Mouse (Mus musculus) activated CD4-positive, CD25-positive, alpha-beta regulatory T cell, adult 4 months (primary cell): ENCODE results near the gene Smg6. TPM values are rescaled to one million over a fixed set of nuclear protein-coding genes. Genes with fewer than 3 reads are reported as not detected.
A peak's percentile ranks its signal among the peaks of the same experiment; 100 is the strongest.

Experiments used
- ATAC-seq: one replicate; pipeline ENCODE4 v1.8.0; 2017
- polyA plus RNA-seq, 2 experiments: library from polyadenylated mRNA; unstranded; fragments of 100-300 nt; shearing (Covaris generic); gene quantifications; one replicate each; pipeline ENCODE4 v1.2.1; 2017

Gene Smg6
- polyA plus RNA-seq, 2 experiments from 2014 or later: 15.3 to 15.5 TPM

DNA sequence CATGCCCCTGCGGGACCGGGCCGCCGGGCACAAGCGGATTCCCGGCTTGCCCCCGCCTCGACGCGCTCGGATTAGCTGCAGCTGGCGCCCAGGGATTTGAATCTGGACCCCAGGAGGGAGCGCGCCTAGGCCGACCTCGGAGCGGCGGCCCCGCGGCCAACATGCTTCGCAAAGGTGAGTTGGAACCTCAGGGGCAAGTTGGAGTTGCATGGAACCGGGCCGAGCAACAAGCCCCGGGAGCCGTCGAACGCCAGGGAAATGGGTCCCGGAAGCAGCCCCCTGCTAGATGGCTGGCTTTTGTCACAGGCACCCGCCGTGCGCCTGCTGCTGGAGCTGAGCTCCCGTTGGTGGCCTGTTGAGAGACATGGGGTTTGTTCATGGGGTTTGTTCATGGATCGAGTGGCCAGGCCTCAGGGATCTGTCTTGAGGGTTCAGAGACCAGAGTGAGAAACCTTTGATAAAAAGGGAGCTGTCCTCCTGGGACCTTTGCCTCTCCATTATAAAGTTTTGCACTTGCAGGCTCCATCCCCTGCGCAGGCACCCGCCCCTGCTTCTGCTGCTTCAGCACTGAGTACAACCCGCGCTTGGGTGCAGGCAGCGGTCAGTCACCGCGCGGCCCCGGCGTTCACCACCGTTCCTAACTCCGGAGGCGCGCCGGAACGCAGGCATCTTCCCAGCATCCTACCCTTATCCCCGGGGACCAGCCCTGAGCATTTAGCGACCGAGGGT, 268.7 kb downstream of the Smg6 start:
- no peak for ATAC-seq

DNA sequence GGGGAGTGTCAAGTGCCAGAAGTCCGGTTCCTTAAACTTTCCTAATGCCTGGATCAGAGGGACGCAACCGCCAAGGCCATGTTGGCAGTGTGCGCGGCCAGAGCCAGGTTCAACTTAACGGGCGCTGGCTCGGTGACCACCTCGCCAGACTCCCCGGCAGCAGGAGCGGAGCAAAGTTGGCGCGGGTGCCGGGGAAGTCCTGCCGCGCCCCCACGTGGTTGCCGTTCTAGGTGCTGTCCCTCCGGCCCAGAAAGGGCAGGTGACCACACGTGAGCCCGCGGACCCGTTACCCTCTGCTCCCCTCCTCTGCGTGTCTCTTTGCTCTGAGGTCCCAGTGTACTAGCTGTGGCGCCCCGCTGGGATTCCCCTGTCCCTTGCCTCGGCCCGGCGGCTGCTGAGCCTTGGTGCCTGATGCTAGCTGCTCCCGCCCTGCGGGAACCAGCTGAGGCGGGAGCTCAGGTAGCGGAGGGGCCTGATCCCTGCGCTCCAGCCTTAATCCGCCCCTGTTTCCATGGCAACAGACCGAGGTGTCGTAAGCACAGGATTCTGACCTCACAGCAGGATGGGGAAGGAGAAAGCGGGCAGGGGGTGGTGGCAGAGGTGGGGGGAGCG, 269.3 kb downstream of the Smg6 start:
- peak; percentile 40 for ATAC-seq

- no peak for ATAC-seq
These were observed 270.5 kb downstream of the Smg6 start for GRCm38 (mm10) chr11:75196131-75196530.

GRCm38 (mm10) chr11:75197956-75198355, 272.3 kb downstream of the Smg6 start:
- ATAC-seq: no peak

DNA sequence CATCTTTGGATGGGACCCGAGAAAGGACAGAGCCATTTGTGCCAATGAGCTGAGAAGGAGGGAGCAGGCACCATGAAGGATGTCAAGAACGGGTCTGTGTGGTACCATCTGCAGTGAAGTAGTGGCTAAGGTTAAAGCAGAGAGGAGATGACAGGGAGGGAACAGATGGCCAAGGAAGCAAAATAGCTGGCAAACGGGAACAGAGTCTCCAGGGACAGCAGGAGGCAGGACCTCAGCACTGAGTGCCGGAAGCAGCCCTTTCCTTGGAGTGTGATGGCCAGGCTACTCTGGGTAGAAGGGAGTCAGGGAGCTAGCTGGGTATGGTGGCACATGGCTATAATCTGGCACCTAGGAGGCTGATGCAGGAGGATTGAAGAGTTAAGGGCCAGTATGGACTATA, 273.2 kb downstream of the Smg6 start:
- ATAC-seq: no peak

GRCm38 (mm10) chr11:75199951-75200350, 274.3 kb downstream of the Smg6 start:
- ATAC-seq: no peak

DNA sequence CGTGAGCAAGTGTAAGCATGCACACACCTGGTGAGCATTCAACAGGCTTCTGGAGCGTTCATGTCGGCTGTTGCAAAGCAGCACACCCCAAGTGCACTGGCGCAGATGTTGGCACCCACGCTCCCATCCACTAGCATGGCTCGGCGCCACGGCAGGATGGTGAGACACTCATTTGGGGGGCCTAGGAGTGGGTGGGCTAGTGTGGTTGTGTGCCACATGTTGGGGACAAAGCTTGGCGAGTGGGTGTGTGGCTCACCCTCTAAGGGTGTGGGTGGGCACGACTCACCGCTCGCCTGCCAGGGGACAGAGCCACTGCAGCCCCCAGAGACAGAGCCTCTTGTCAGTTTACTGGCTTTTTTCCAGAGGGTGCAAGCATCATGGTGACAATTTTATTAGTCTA, 275.3 kb downstream of the Smg6 start:
- no peak for ATAC-seq

DNA sequence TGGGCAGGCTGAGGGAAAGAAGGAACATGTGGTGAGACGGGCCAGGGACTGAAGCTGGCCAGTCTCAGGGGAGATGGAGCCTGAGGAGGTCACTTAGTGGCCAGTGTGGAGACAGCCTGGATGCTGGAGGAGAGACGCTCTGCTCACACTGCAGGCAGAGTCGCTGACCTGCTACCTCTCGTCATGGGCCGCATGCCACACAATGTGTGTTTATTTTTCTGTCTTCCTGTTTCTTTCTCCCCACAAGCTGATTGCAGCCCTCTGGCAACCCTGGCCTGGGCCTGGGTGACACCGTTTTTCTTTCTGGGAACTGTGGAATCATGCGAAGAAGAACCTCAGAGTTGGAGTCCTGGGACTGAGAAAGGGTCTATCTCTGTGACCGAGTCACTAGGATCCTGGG, 276.1 kb downstream of the Smg6 start:
- ATAC-seq: no peak

DNA sequence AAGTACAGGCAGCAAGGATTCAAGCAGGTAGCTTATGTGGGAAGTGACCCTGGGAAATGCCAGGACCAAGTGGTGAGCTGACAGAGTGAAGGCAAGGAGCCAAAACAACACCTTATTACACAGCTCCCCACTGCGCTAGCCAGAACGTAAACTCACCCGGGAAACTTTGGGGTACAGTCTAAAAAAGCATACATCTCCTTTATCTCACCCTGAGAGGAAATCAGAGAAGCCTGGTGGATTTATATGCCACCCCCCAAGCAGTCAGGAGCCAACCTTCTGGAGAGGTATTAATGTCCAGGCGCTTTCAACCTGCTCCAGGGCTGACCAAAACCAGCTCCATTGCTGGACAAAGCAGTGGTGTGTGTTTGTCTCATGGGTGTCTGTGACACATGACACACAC, 278.3 kb downstream of the Smg6 start:
- ATAC-seq: no peak

DNA sequence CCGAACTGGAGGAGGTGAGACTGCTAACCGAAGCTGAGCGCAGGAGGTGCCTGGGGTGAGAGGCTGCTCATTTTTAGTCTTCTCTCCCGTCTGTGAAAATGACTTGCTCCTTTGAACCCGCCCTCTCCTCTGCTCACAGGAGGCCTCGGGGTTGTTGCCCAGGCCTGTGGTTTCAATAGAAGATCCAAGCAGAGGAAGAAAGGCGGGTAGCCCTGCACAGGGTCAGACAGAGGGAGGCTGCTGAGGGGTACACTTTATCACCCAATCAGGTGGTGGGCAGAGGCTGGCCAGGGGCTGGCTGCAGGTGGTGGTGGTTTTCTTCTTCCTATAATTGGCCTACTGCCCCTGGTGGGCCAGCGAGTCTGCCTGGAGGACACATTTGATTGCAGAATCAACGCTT, 278.8 kb downstream of the Smg6 start:
- no peak for ATAC-seq

- no peak for ATAC-seq
These were observed 280.7 kb downstream of the Smg6 start for GRCm38 (mm10) chr11:75206347-75206746.

DNA sequence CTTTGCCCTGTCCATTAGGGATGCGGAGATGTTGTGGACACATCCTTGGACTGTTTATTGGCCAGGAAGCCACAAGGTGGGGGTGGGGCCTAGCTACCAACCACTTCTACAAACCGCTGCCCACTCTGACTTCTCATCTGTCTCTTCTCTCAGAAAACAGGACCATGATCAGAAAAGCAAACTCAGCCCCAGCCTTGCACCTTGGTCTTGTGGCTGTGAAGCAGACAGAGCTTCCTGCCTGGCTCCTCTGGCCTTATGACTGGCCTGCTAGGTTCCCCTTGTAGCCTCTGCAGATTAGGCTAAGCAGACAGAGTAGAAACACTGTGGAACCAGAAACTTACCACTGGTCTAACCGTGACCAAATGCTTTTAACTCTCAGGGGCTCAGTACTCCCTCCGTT, 283.7 kb downstream of the Smg6 start:
- no peak for ATAC-seq

GRCm38 (mm10) chr11:75210093-75210492, 284.5 kb downstream of the Smg6 start:
- no peak for ATAC-seq

- ATAC-seq: no peak
These were observed 285.1 kb downstream of the Smg6 start for GRCm38 (mm10) chr11:75210755-75211154.

DNA sequence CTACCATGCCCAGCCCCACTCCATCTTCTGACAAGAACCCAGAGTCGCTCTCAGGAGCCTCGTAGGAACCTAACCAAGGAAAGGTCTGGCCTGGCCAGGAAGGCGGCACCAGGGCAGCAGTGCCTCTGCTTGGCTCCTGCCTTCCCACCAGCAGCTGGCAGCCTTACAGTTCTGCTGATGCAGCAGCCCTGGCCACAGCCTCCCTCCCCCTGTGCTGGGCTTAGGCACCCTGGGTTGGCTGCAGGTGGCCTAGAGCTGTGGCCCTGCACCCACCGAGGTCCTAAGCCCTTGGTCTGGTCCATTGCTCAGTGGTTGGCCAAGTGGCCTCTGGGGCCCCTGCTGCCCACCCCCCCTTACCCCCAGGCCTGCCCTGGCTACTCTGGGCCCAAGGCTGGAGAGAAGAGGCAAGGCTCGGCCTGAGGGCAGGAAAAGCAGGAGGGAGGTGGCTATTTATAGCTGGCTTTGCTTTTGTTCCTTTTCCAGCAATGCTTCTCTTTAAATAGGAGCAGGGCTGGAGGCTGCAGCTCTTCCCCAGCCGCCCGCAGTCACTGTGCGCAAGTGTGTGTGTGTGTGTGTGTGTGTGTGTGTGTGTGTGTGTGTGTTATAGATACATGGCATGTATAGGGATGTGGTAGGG, 286.5 kb downstream of the Smg6 start:
- no peak for ATAC-seq

GRCm38 (mm10) chr11:75212876-75213275, 287.3 kb downstream of the Smg6 start:
- ATAC-seq: no peak

DNA sequence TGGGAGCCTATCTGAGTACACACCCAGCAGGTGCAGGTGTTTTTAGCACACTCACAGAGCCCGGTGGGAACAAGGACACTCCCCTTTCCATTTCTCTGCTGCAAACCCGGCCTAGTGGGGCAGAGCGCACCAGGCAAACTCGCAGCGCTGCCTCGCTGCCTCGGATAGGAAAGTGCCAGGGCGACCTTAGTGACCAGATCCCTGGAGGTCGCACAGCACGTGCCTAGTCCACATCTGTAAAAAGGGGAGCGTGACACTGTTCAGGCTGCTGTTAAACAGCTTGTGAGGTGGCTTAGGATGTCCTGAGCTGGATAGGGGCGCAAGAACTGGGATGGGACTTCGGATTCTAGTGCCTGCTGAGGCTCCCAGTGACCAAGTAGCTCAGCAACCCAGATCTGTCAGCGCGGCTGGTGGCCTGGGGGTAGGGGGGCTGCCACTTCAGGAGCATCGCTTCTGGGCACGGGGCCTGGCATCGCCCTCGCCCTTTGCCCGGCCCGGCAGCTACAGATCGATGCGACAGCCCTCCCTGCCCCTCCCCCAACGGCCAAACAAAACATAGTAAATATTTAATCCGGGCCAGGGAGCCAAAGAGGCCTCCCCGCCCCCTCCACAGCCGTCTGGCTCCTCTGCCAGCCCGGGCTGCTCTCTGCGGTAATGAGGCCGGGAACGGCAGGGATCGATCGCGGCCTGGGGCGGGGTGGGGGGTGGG, 287.9 kb downstream of the Smg6 start:
- no peak for ATAC-seq

Other genes with a start within 250 kb of the Smg6 start
- 10 to 100 TPM; 59.5 to 79.2 TPM for gene Pafah1b1, start 201.2 kb upstream of the Smg6 start, polyA plus RNA-seq
- gene Mettl16, start 155.0 kb upstream of the Smg6 start, polyA plus RNA-seq: 10 to 100 TPM; 26.3 to 33.5 TPM
- gene Mnt, start 94.9 kb upstream of the Smg6 start, polyA plus RNA-seq: 1 to 10 TPM; 5.4 to 6.9 TPM
- gene Sgsm2, start 28.8 kb upstream of the Smg6 start, polyA plus RNA-seq: 1 to 10 TPM; 1.6 to 2.0 TPM
- gene Tsr1, start 27.8 kb upstream of the Smg6 start, polyA plus RNA-seq: 10 to 100 TPM; 38.4 to 39.2 TPM
- 1 to 10 TPM; 4.9 to 7.3 TPM for gene Srr, start 125 bp downstream of the Smg6 start, polyA plus RNA-seq
- gene Hic1, start 243.7 kb downstream of the Smg6 start, polyA plus RNA-seq: under 1 TPM in 1 of 2 experiments, not detected in 1; 0.38 TPM